Mouse (Mus musculus) heart, adult 10 weeks (tissue): Measurements from ENCODE around the gene Runx2. TPM values are rescaled to one million over a fixed set of nuclear protein-coding genes. Genes with fewer than 3 reads are reported as not detected.

Source experiments
- polyA plus RNA-seq: library from polyadenylated mRNA; stranded (reverse); fragments of 350-450 nt; fragmentation: Illumina TruSeq; extraction: RNeasy Lipid Tissue Mini Kit (QIAGEN cat#74804); gene quantifications from one replicate; pipeline ENCODE4 v1.2.3, GENCODE M21; 2014; ENCODE audit warnings: low read depth, low replicate concordance

The Runx2 gene
- polyA plus RNA-seq, result 0.13 TPM

GRCm38 (mm10) chr17:44814508-44815175 lies at the start of gene Runx2:
Gene Runx2 (minus strand): TSS chr17:44814797.

GRCm38 (mm10) chr17:44776738-44777270 lies 37.8 kb downstream of the Runx2 start, which contains the start of gene Supt3:
Gene Supt3 (plus strand): TSS chr17:44777152.

Other genes starting within 250 kb of the Runx2 start
- gene Supt3, start 37.6 kb downstream of the Runx2 start, polyA plus RNA-seq, result 15.1 TPM